Mouse (Mus musculus) cerebellum, adult 2 months (tissue): ENCODE results near the gene Snx13. TPM values are rescaled to one million over a fixed set of nuclear protein-coding genes. Genes with fewer than 3 reads are reported as not detected.
A peak's percentile ranks its signal among the peaks of the same experiment; 100 is the strongest.

Source experiments
- DNase-seq, 2 experiments: peaks; one replicate each; pipeline ENCODE4 v3.0.0; 2021
- H3K27ac ChIP-seq: fragments of 200-500 bp; 2 replicates; pipeline ENCODE4 v1.5.1; 2012; ENCODE audit warnings: low read length, control low read depth, inconsistent platforms; ENCODE audit not compliant: insufficient read depth
- H3K27me3 ChIP-seq: fragments of 200-500 bp; 2 replicates; pipeline ENCODE4 v1.6.1; 2012; ENCODE audit warnings: inconsistent platforms, mild to moderate bottlenecking, low read length, moderate library complexity; ENCODE audit not compliant: control insufficient read depth, insufficient read depth
- H3K4me1 ChIP-seq: fragments of 200-500 bp; 2 replicates; pipeline ENCODE4 v1.6.1; 2011; ENCODE audit warnings: low read length; ENCODE audit not compliant: control insufficient read depth, insufficient read depth
- H3K4me3 ChIP-seq: fragments of 200-500 bp; replicated peaks from 2 replicates; pipeline ENCODE3; 2011; ENCODE audit warnings: mild to moderate bottlenecking, low read depth, low read length, control low read depth; ENCODE audit not compliant: insufficient read depth
- CTCF ChIP-seq: fragments of 200-500 bp; IDR thresholded peaks from 2 replicates; pipeline ENCODE4 v1.5.1; 2011; ENCODE audit warnings: low read depth, mild to moderate bottlenecking, control low read depth, low read length, moderate library complexity, borderline replicate concordance; ENCODE audit not compliant: insufficient read depth
- POLR2A ChIP-seq: fragments of 200-500 bp; IDR thresholded peaks from 2 replicates; pipeline ENCODE4 v1.6.1; 2011; ENCODE audit warnings: low read length, control low read depth, borderline replicate concordance; ENCODE audit not compliant: insufficient read depth
- WGBS: fragments of 180-500 bp; shearing (Covaris S2); methylation state at CpG from one replicate; pipeline ENCODE4 v1.1.7; 2018; 5-methylcytosine and 5-hydroxymethylcytosine counted together
- polyA plus RNA-seq: library from polyadenylated mRNA; depleted of rRNA; stranded (reverse); fragments of >200 nt; gene quantifications from 2 replicates; pipeline ENCODE4 v1.2.3, GENCODE M21; 2012

Gene Snx13
- polyA plus RNA-seq, 1 experiment = 27.8 TPM

GRCm38 (mm10) chr12:35075993-35076392 lies 29.0 kb downstream of the Snx13 start:
- 90% methylated on average over 3 of the region's 3 CpGs for WGBS
- Histone ChIP-seq H3K27me3 (no peaks in the 10 kb centered on the region), H3K27ac (no peak overlapping the region), H3K4me1 (peaks cover 9% of the 10 kb centered on the region), H3K4me3 (no peak overlapping the region)
- TF ChIP-seq CTCF (no peak), POLR2A (no peak)
- DNase-seq = no peak

GRCm38 (mm10) chr12:35123549-35123948 lies 76.6 kb downstream of the Snx13 start:
- H3K27me3 ChIP-seq = no peaks in the 10 kb centered on the region
- H3K27ac ChIP-seq = no peak overlapping the region
- no peak for DNase-seq
- H3K4me1 ChIP-seq = no peaks in the 10 kb centered on the region
- H3K4me3 ChIP-seq = no peak overlapping the region
- WGBS = 75% methylated on average over 3 of the region's 3 CpGs
- TF ChIP-seq CTCF (no peak), POLR2A (no peak)

GRCm38 (mm10) chr12:35153186-35153585 lies 106.2 kb downstream of the Snx13 start:
- no peak for DNase-seq
- no peaks in the 10 kb centered on the region for H3K27me3 ChIP-seq
- no peaks in the 10 kb centered on the region for H3K4me1 ChIP-seq
- no peak overlapping the region for H3K4me3 ChIP-seq
- 62% methylated on average over 4 of the region's 4 CpGs for WGBS
- no peak overlapping the region for H3K27ac ChIP-seq
- TF ChIP-seq CTCF = no peak
- no peak for TF ChIP-seq POLR2A

GRCm38 (mm10) chr12:35154149-35154548 lies 107.2 kb downstream of the Snx13 start:
- Histone ChIP-seq H3K4me1 (no peaks in the 10 kb centered on the region), H3K27ac (no peak overlapping the region), H3K4me3 (no peak overlapping the region), H3K27me3 (no peaks in the 10 kb centered on the region)
- no peak for DNase-seq
- 83% methylated on average over 3 of the region's 3 CpGs for WGBS
- no peak for TF ChIP-seq POLR2A
- TF ChIP-seq CTCF = no peak

GRCm38 (mm10) chr12:35157237-35157636 lies 110.3 kb downstream of the Snx13 start:
- H3K4me1 ChIP-seq = no peaks in the 10 kb centered on the region
- WGBS = 30% methylated on average over 4 of the region's 4 CpGs
- no peaks in the 10 kb centered on the region for H3K27me3 ChIP-seq
- no peak overlapping the region for H3K27ac ChIP-seq
- DNase-seq = no peak
- TF ChIP-seq POLR2A (no peak), CTCF (no peak)
- H3K4me3 ChIP-seq = no peak overlapping the region

GRCm38 (mm10) chr12:35161690-35162089 lies 114.7 kb downstream of the Snx13 start:
- WGBS = 67% methylated on average over 4 of the region's 4 CpGs
- H3K4me1 ChIP-seq = no peaks in the 10 kb centered on the region
- no peaks in the 10 kb centered on the region for H3K27me3 ChIP-seq
- TF ChIP-seq CTCF (peak; percentile 35; the same call in 1 of the 2 replicates), POLR2A (no peak)
- DNase-seq = peak in 1 of 2 experiments; percentile 15
- no peak overlapping the region for H3K4me3 ChIP-seq
- H3K27ac ChIP-seq = no peak overlapping the region

- H3K4me1 ChIP-seq = no peaks in the 10 kb centered on the region
- 23% methylated on average over 4 of the region's 4 CpGs for WGBS
- no peak for TF ChIP-seq POLR2A
- TF ChIP-seq CTCF = no peak
These were observed 123.3 kb downstream of the Snx13 start for GRCm38 (mm10) chr12:35170275-35170674.

GRCm38 (mm10) chr12:35175938-35176337 lies 129.0 kb downstream of the Snx13 start:
- Histone ChIP-seq H3K4me3 (no peak overlapping the region), H3K27ac (no peak overlapping the region), H3K4me1 (no peaks in the 10 kb centered on the region), H3K27me3 (no peaks in the 10 kb centered on the region)
- WGBS = 43% methylated on average over 8 of the region's 8 CpGs
- DNase-seq = no peak
- TF ChIP-seq POLR2A (no peak), CTCF (no peak)

More at GRCm38 (mm10) chr12:35170275-35170674, 123.3 kb downstream of the Snx13 start:
- Histone ChIP-seq H3K27ac (no peak overlapping the region), H3K27me3 (no peaks in the 10 kb centered on the region), H3K4me3 (no peak overlapping the region)
- no peak for DNase-seq

GRCm38 (mm10) chr12:35176628-35177027 lies 129.6 kb downstream of the Snx13 start:
- 71% methylated on average over 3 of the region's 3 CpGs for WGBS

More at GRCm38 (mm10) chr12:35176628-35177027, 129.6 kb downstream of the Snx13 start:
- no peaks in the 10 kb centered on the region for H3K27me3 ChIP-seq
- H3K4me1 ChIP-seq = no peaks in the 10 kb centered on the region
- TF ChIP-seq POLR2A = no peak
- TF ChIP-seq CTCF = no peak
- no peak for DNase-seq
- no peak overlapping the region for H3K27ac ChIP-seq
- H3K4me3 ChIP-seq = no peak overlapping the region
